Mouse (Mus musculus): ENCODE measurements at regions not wholly inside any gene's neighbourhood (a gene's known extent, or its start where the extent isn't known, plus 50 kb on each side); places are given as distances from the start of the nearest gene placed in this dataset.

DNA sequence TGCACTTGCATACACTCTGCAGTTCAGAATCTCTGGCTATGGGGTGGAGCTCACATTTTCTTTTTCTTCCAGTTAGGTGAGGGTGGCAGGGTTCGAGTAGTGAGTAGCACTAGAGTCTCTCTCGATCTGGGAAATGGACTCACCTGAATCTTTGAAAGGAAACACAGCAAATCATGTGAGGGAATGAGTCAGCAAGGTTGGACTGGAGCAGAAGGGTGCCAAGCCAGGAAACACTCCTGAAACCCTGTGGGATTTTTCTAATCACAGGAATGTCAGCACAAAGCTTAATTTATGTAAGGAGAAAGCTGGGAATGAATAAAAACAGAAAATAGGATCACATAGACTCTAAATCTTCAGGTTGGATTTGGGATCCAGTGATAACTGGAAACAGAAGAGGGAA is 282.1 kb downstream of the Slc30a10 start:
- Histone ChIP-seq H3K4me1 (replicated peaks; ENCODE audit: low read depth, low read length) (no peaks in the 10 kb centered on the region), H3K4me3 (replicated peaks; ENCODE audit: low read length) (no peak overlapping the region), H3K36me3 (ENCODE audit: insufficient read depth, low read length) (no peaks in the 10 kb centered on the region), H3K27me3 (ENCODE audit: insufficient read depth, low read length) (no peaks in the 10 kb centered on the region), H3K9me3 (ENCODE audit: low read length) (peaks cover 8% of the 10 kb centered on the region)
- no peak for TF ChIP-seq POU5F1 (IDR thresholded peaks at IDR 0.05; ENCODE audit: borderline replicate concordance, low read length)
- TF ChIP-seq CTCF (conservative IDR thresholded peaks at IDR 0.05; ENCODE audit: low read length) = no peak
- TF ChIP-seq NANOG (IDR thresholded peaks at IDR 0.05; ENCODE audit: borderline replicate concordance, low read length) = no peak

DNA sequence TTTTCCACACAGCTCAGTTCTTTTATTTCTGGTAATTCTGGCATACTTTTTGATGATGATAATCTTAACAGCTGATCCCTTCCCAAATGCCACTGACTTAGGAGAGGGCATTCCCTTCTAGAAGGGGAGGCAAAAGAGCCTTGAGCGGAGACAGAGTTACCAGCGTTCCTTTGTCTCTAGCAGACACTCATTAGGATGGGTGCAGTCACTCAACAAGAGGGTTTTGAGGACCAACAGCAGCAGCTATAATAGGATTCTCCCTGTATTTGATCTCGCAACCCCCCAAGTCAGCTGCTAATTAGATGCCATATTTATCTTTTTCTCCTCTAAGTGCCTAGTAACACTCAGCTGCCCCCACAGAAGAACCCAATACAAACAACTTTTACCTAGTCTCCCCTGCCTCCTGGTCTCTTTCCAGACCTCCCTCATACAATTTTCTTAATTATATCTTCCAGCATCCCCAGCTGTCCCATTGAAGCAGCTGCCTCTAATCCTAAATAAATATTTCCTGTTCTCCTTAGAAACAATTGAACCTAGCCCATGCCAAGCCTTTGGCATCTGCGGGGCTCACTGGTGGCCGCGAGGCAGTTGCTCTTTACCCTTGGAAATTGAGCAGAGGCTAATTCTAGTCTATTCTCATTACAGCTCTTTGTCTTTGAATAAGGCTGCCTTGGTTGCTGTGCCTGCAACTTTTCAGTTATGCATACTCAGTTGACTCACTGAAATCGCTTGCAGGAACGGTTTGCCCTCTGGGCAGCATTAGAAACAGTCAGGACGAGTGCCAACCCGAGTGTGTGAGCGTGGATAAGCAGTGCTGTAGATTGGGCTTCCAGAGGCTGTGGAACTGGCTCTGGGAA is 286.6 kb downstream of the Slc30a10 start:
- Histone ChIP-seq H3K27me3 (ENCODE audit: insufficient read depth, low read length) (no peaks in the 10 kb centered on the region), H3K4me1 (replicated peaks; ENCODE audit: low read depth, low read length) (no peaks in the 10 kb centered on the region), H3K9me3 (ENCODE audit: low read length) (peaks cover 8% of the 10 kb centered on the region), H3K4me3 (replicated peaks; ENCODE audit: low read length) (no peak overlapping the region), H3K36me3 (ENCODE audit: insufficient read depth, low read length) (no peaks in the 10 kb centered on the region)
- TF ChIP-seq NANOG (IDR thresholded peaks at IDR 0.05; ENCODE audit: borderline replicate concordance, low read length) (no peak), POU5F1 (IDR thresholded peaks at IDR 0.05; ENCODE audit: borderline replicate concordance, low read length) (no peak), CTCF (conservative IDR thresholded peaks at IDR 0.05; ENCODE audit: low read length) (no peak)

DNA sequence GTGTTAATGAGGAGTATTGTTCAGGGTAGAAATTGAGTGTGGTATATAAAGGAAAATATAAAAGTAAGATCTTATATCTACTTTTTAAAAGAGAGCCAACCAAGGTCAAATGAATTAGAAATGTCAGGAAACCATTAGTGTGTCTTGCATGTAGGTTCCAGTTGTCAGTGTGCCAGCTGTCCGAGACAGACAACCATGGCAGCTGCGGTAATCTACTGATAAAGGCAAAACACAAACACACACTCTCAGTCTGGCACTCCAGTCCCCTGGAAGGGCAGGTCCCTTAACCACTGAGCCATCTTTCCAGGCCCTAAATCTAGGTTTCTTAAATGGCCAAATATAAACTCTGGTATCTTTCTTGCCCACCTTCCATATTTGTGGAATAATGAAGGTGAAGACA is 294.6 kb downstream of the Slc30a10 start:
- Histone ChIP-seq H3K36me3 (ENCODE audit: insufficient read depth, low read length) (no peaks in the 10 kb centered on the region), H3K27me3 (ENCODE audit: insufficient read depth, low read length) (no peaks in the 10 kb centered on the region), H3K4me3 (replicated peaks; ENCODE audit: low read length) (no peak overlapping the region), H3K9me3 (ENCODE audit: low read length) (no peaks in the 10 kb centered on the region), H3K4me1 (replicated peaks; ENCODE audit: low read depth, low read length) (no peaks in the 10 kb centered on the region)
- TF ChIP-seq NANOG (IDR thresholded peaks at IDR 0.05; ENCODE audit: borderline replicate concordance, low read length) (no peak), CTCF (conservative IDR thresholded peaks at IDR 0.05; ENCODE audit: low read length) (no peak), POU5F1 (IDR thresholded peaks at IDR 0.05; ENCODE audit: borderline replicate concordance, low read length) (no peak)

DNA sequence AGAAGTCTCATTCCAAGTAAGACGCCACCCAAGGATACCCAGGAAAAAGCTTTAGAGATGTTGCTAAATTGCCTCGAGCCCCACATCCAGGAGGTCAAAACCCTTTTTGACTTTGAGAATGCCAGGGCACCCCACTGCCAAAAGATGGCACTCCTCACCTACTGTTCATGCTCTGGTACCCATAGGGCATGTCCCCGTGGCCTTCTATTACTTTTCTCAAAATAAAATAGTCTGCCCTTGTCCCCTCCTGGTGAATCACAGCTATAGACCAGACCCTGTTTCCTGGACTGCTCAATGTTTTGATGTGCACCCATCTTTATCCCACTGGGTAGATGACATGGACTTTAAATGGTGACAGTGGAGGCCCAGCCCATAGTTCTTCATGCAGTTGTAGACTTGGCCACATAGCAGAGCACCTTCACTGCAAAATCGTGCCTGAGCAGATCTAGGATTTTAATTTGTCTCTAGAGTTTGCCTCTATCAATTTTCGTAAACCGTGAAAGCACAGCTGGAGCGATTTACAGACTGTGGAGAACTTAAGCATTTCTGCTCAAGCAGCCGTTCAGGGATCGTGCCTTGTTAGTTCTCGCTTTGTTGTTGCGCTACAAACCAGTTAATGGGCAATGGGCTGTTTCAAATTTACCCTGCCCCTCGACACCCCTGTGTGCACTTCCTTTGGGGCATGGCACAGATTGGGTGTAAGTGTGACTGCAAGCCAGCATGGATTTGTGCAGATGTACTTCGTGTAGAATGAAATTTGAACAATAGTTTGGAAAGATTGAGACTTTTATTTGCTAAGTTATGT is 300.0 kb downstream of the Slc30a10 start:
- no peak overlapping the region for H3K4me3 ChIP-seq (replicated peaks; ENCODE audit: low read length)
- TF ChIP-seq CTCF (conservative IDR thresholded peaks at IDR 0.05; ENCODE audit: low read length) = no peak
- TF ChIP-seq POU5F1 (IDR thresholded peaks at IDR 0.05; ENCODE audit: borderline replicate concordance, low read length) = no peak
- TF ChIP-seq NANOG (IDR thresholded peaks at IDR 0.05; ENCODE audit: borderline replicate concordance, low read length) = no peak
- no peaks in the 10 kb centered on the region for H3K9me3 ChIP-seq (ENCODE audit: low read length)
- no peaks in the 10 kb centered on the region for H3K4me1 ChIP-seq (replicated peaks; ENCODE audit: low read depth, low read length)
- no peaks in the 10 kb centered on the region for H3K36me3 ChIP-seq (ENCODE audit: insufficient read depth, low read length)
- no peaks in the 10 kb centered on the region for H3K27me3 ChIP-seq (ENCODE audit: insufficient read depth, low read length)

DNA sequence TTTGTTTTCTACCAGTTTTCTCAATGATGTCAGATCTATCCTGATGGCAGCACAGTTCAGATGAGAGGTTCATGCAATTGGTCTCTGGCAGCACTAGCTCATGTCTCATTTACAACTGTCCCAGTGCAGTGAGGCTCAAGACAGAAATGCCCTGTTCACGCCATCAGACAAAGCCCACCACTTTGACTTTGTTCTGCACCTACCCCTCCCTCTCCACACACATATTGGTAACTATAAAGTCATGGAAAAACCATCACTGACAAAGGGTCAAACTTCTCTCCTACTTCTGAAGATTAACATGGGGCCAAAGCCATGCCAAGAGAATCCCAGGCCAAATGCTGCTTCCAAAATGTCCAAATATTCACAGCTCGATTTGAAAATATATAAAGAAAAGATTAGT is 302.7 kb downstream of the Slc30a10 start:
- Histone ChIP-seq H3K27me3 (ENCODE audit: insufficient read depth, low read length) (no peaks in the 10 kb centered on the region), H3K36me3 (ENCODE audit: insufficient read depth, low read length) (no peaks in the 10 kb centered on the region), H3K4me1 (replicated peaks; ENCODE audit: low read depth, low read length) (no peaks in the 10 kb centered on the region), H3K9me3 (ENCODE audit: low read length) (no peaks in the 10 kb centered on the region), H3K4me3 (replicated peaks; ENCODE audit: low read length) (no peak overlapping the region)
- TF ChIP-seq POU5F1 (IDR thresholded peaks at IDR 0.05; ENCODE audit: borderline replicate concordance, low read length) = no peak
- TF ChIP-seq NANOG (IDR thresholded peaks at IDR 0.05; ENCODE audit: borderline replicate concordance, low read length) = no peak

DNA sequence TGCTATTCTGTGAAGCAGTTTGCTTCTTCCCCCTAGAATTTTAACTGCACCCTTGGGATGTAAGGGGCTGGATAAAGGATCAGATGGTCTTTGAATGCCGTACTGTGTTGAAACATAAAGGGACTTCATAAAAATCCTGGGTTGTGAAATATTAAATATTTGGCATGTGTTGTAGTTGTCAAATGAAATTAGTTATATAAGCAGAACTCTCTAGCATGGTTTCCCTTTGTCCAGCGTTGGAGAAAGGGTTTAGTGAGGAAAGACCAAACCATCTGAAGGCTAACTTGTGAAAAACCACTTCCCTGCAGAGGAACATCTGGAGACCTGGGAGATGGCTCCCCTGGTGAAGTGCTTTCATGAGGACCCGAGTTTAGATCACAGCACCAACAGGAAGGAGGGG is 319.6 kb downstream of the Slc30a10 start:
- H3K9me3 ChIP-seq (ENCODE audit: low read length) = no peaks in the 10 kb centered on the region
- no peak overlapping the region for H3K4me3 ChIP-seq (replicated peaks; ENCODE audit: low read length)
- no peaks in the 10 kb centered on the region for H3K27me3 ChIP-seq (ENCODE audit: insufficient read depth, low read length)
- H3K36me3 ChIP-seq (ENCODE audit: insufficient read depth, low read length) = no peaks in the 10 kb centered on the region
- no peaks in the 10 kb centered on the region for H3K4me1 ChIP-seq (replicated peaks; ENCODE audit: low read depth, low read length)
- no peak for TF ChIP-seq NANOG (IDR thresholded peaks at IDR 0.05; ENCODE audit: borderline replicate concordance, low read length)
- no peak for TF ChIP-seq CTCF (conservative IDR thresholded peaks at IDR 0.05; ENCODE audit: low read length)

DNA sequence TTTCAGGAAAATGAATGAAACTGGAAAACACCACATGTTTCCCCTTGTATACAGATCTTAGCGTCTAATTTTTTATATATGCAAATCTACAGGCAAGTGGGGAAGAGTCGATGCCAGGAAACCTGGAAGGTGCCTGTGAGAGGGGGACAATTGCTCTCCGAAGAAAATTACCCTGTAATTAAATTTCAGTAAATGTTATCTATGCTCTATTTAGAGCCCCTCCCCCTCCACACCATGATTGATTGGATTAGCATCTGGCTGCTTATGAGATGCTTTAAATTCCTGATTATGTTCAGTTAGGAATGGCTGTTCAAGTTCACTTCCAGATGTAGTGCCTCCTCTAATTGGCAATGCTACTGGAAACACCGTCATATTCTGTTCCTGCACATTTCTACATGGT is 325.0 kb downstream of the Slc30a10 start:
- H3K36me3 ChIP-seq (ENCODE audit: insufficient read depth, low read length) = no peaks in the 10 kb centered on the region

DNA sequence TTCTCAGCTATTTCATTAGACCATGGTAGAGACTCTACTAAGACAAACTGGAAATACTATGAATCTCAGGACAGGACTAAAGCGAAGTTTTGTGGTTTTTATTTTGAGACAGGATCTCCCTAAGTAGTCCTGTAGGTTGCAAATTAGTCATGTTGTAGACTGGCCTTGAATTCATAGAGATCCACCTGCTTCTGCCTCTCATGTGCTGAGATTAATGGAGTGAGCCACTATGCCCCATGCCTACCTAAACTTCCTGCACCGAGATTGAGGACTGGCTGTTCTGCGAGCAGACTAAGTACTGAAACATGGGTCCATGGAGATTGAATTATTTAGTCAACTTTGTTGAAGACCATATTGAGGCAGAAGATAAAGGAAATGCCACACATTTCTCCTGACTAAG is 315.0 kb downstream of the Lyplal1 start:
- no peaks in the 10 kb centered on the region for H3K4me1 ChIP-seq (replicated peaks; ENCODE audit: low read depth, low read length)
- no peaks in the 10 kb centered on the region for H3K9me3 ChIP-seq (ENCODE audit: low read length)
- H3K27me3 ChIP-seq (ENCODE audit: insufficient read depth, low read length) = no peaks in the 10 kb centered on the region
- H3K4me3 ChIP-seq (replicated peaks; ENCODE audit: low read length) = no peak overlapping the region
- TF ChIP-seq NANOG (IDR thresholded peaks at IDR 0.05; ENCODE audit: borderline replicate concordance, low read length) (no peak), CTCF (conservative IDR thresholded peaks at IDR 0.05; ENCODE audit: low read length) (no peak), POU5F1 (IDR thresholded peaks at IDR 0.05; ENCODE audit: borderline replicate concordance, low read length) (no peak)
- H3K36me3 ChIP-seq (ENCODE audit: insufficient read depth, low read length) = no peaks in the 10 kb centered on the region

More for the DNA sequence above, 325.0 kb downstream of the Slc30a10 start:
- no peaks in the 10 kb centered on the region for H3K4me1 ChIP-seq (replicated peaks; ENCODE audit: low read depth, low read length)
- H3K9me3 ChIP-seq (ENCODE audit: low read length) = no peaks in the 10 kb centered on the region
- TF ChIP-seq NANOG (IDR thresholded peaks at IDR 0.05; ENCODE audit: borderline replicate concordance, low read length) (no peak), CTCF (conservative IDR thresholded peaks at IDR 0.05; ENCODE audit: low read length) (no peak), POU5F1 (IDR thresholded peaks at IDR 0.05; ENCODE audit: borderline replicate concordance, low read length) (no peak)
- H3K27me3 ChIP-seq (ENCODE audit: insufficient read depth, low read length) = no peaks in the 10 kb centered on the region
- no peak overlapping the region for H3K4me3 ChIP-seq (replicated peaks; ENCODE audit: low read length)
